Mouse (Mus musculus): ENCODE data around the gene Pmvk. TPM values are rescaled to one million over a fixed set of nuclear protein-coding genes. Genes with fewer than 3 reads are reported as not detected.

Pmvk gene
- polyA plus RNA-seq, 1 experiment from 2014 or later, result 75.3 TPM

- Histone ChIP-seq H3K27me3 (ENCODE audit: poor library complexity, severe bottlenecking) (no peaks in the 10 kb centered on the region), H3K9me3 (peaks cover 4% of the 10 kb centered on the region; the same call in 1 of the 2 replicates), H3K4me3 (no peak overlapping the region), H3K27ac (no peak overlapping the region), H3K36me3 (replicated peaks) (no peaks in the 10 kb centered on the region), H3K4me1 (peaks cover 9% of the 10 kb centered on the region)
- DNase-seq (ENCODE audit: extremely low spot score, low spot score), result no peak
- 54% methylated on average over 8 of the region's 8 CpGs for WGBS
Observed at GRCm38 (mm10) chr3:89492701-89493151, 38.4 kb downstream of the Pmvk start.

GRCm38 (mm10) chr3:89494630-89495029 is 40.3 kb downstream of the Pmvk start:
- no peaks in the 10 kb centered on the region for H3K27me3 ChIP-seq (ENCODE audit: poor library complexity, severe bottlenecking)
- H3K9me3 ChIP-seq, result peaks cover 4% of the 10 kb centered on the region; the same call in 1 of the 2 replicates
- H3K36me3 ChIP-seq (replicated peaks), result no peaks in the 10 kb centered on the region
- no peak overlapping the region for H3K4me3 ChIP-seq
- H3K4me1 ChIP-seq, result peaks cover 12% of the 10 kb centered on the region
- no peak for DNase-seq (ENCODE audit: extremely low spot score, low spot score)
- H3K27ac ChIP-seq, result no peak overlapping the region
- WGBS, result 88% methylated on average over 5 of the region's 5 CpGs

- DNase-seq (ENCODE audit: extremely low spot score, low spot score), result no peak
- Histone ChIP-seq H3K4me3 (no peak overlapping the region), H3K27me3 (ENCODE audit: poor library complexity, severe bottlenecking) (no peaks in the 10 kb centered on the region), H3K4me1 (peaks cover 11% of the 10 kb centered on the region), H3K27ac (no peak overlapping the region), H3K9me3 (peaks cover 4% of the 10 kb centered on the region; the same call in 1 of the 2 replicates), H3K36me3 (replicated peaks) (no peaks in the 10 kb centered on the region)
- 72% methylated on average over 3 of the region's 3 CpGs for WGBS
Observed at GRCm38 (mm10) chr3:89496366-89496765, 42.0 kb downstream of the Pmvk start.

DNA sequence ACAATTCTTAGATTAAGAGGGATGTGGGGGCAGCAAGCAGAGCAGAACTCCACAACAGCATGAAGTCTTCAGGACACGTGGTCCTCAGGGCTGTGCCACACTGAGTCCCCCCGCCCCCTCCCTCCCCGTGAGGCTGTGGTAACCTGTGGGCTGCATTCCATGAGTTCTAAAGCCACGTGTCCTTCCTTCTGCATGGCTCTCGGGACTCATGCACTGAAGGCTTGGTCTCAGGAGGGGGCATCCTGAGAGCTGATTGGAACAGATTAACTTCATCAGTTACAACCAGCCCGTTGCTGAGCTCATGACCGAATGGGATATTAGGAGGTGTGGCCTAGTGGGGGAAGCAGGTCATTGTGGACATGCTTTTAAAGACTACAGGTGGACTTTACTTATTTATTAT is 45.4 kb downstream of the Pmvk start:
- no peak for DNase-seq (ENCODE audit: extremely low spot score, low spot score)
- Histone ChIP-seq H3K27ac (no peak overlapping the region), H3K4me1 (peaks cover 8% of the 10 kb centered on the region), H3K4me3 (no peak overlapping the region), H3K27me3 (ENCODE audit: poor library complexity, severe bottlenecking) (no peaks in the 10 kb centered on the region), H3K36me3 (replicated peaks) (no peaks in the 10 kb centered on the region), H3K9me3 (peaks cover 1% of the 10 kb centered on the region; the same call in 1 of the 2 replicates)
- WGBS, result 56% methylated on average over 7 of the region's 7 CpGs

GRCm38 (mm10) chr3:89501486-89501885 is 47.1 kb downstream of the Pmvk start:
- H3K27me3 ChIP-seq (ENCODE audit: poor library complexity, severe bottlenecking), result 0 out of 2 replicates have a peak, but pooled peaks cover 2% of the 10 kb centered on the region
- H3K36me3 ChIP-seq (replicated peaks), result no peaks in the 10 kb centered on the region
- no peaks in the 10 kb centered on the region for H3K9me3 ChIP-seq
- H3K27ac ChIP-seq, result no peak overlapping the region
- no peak for DNase-seq (ENCODE audit: extremely low spot score, low spot score)
- H3K4me3 ChIP-seq, result no peak overlapping the region
- peaks cover 9% of the 10 kb centered on the region for H3K4me1 ChIP-seq

DNA sequence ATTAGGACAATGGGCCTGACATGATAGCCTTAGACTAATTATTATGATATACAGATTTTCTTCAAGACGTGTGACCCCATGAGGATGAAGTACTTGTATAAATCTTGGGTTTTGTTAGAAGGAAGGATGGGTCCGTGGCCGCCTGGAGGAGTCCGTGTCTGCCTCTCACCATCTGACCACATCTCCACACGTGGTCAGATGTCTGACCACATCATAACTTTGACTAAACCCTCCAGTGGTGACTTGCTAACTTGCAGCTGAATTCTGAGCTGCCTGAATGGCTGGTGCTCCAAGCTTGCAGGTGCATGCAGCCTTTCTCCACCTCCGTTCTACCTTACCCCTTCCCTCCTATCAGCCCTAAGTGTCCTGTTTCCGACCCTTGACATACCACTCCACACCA is 48.2 kb downstream of the Pmvk start:
- Histone ChIP-seq H3K27me3 (ENCODE audit: poor library complexity, severe bottlenecking) (peaks cover 6% of the 10 kb centered on the region; the same call in 1 of the 2 replicates), H3K4me1 (peaks cover 20% of the 10 kb centered on the region), H3K9me3 (no peaks in the 10 kb centered on the region), H3K27ac (no peak overlapping the region), H3K4me3 (no peak overlapping the region), H3K36me3 (replicated peaks) (no peaks in the 10 kb centered on the region)
- WGBS, result 79% methylated on average over 7 of the region's 7 CpGs
- no peak for DNase-seq (ENCODE audit: extremely low spot score, low spot score)

- H3K4me1 ChIP-seq, result peaks cover 54% of the 10 kb centered on the region
- no peaks in the 10 kb centered on the region for H3K9me3 ChIP-seq
- no peak overlapping the region for H3K27ac ChIP-seq
- H3K27me3 ChIP-seq (ENCODE audit: poor library complexity, severe bottlenecking), result peaks cover 38% of the 10 kb centered on the region
- no peak overlapping the region for H3K4me3 ChIP-seq
- no peaks in the 10 kb centered on the region for H3K36me3 ChIP-seq (replicated peaks)
- DNase-seq (ENCODE audit: extremely low spot score, low spot score), result no peak
- 26% methylated on average over 9 of the region's 9 CpGs for WGBS
Observed at GRCm38 (mm10) chr3:89508041-89508440, 53.7 kb downstream of the Pmvk start.

- Histone ChIP-seq H3K27ac (peak overlapping the region; percentile 59), H3K36me3 (replicated peaks) (no peaks in the 10 kb centered on the region), H3K9me3 (no peaks in the 10 kb centered on the region), H3K4me1 (peaks cover 50% of the 10 kb centered on the region), H3K27me3 (ENCODE audit: poor library complexity, severe bottlenecking) (peaks cover 38% of the 10 kb centered on the region), H3K4me3 (peak overlapping the region; percentile 37)
- 21% methylated on average over 4 of the region's 4 CpGs for WGBS
- peak; percentile 51 for DNase-seq (ENCODE audit: extremely low spot score, low spot score)
Observed at GRCm38 (mm10) chr3:89510979-89511378, 56.6 kb downstream of the Pmvk start.

DNA sequence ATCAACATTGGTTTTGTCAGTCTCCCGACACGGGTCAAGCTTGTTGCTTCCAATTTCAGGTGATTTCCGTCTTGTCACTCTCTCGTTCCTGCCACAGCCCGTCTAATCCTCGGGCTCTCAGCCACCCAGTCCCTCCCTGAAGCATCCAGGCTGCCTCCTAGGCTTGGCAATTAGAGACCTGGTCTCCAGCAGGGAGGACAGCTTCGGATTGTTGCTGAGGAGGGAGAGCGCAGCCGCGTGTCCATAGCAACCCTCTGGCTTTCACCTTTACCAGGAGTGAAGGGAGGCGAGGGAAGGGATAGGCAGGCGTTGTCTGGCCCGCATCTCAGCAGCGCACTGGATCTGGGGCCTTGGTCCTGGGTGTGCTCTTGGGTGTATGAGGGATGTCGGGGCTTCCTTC is 57.1 kb downstream of the Pmvk start:
- H3K4me1 ChIP-seq, result peaks cover 49% of the 10 kb centered on the region
- no peaks in the 10 kb centered on the region for H3K36me3 ChIP-seq (replicated peaks)
- peaks cover 37% of the 10 kb centered on the region for H3K27me3 ChIP-seq (ENCODE audit: poor library complexity, severe bottlenecking)
- H3K9me3 ChIP-seq, result peaks cover 4% of the 10 kb centered on the region; the same call in 1 of the 2 replicates
- 10% methylated on average over 15 of the region's 15 CpGs for WGBS
- H3K27ac ChIP-seq, result peak overlapping the region; percentile 59
- peak; percentile 38 for DNase-seq (ENCODE audit: extremely low spot score, low spot score)
- peak overlapping the region; percentile 37 for H3K4me3 ChIP-seq

DNA sequence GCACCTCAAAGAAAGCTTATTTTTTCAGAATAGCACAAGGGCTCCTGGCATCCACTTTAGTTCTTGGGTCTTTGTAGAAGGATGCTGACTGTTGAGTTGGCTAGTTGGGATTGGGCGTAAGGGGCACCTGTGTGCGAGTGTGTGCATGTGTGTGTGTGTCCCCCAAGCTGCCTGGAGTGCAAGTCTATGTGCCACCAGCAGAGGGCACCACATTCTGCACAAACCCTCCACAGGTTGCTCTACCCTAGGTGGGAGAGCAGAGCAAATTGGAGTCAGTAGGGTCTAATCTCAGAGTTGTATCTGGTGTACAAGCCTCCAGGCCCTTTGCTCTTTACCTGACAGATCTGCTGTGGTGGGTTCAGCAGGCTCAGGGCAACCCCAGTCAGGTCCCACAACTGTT is 57.9 kb downstream of the Pmvk start:
- Histone ChIP-seq H3K36me3 (replicated peaks) (no peaks in the 10 kb centered on the region), H3K4me1 (peaks cover 40% of the 10 kb centered on the region), H3K27ac (no peak overlapping the region), H3K27me3 (ENCODE audit: poor library complexity, severe bottlenecking) (peaks cover 32% of the 10 kb centered on the region), H3K9me3 (peaks cover 12% of the 10 kb centered on the region; the same call in 1 of the 2 replicates), H3K4me3 (no peak overlapping the region)
- peak; percentile 28 for DNase-seq (ENCODE audit: extremely low spot score, low spot score)
- 93% methylated on average over 2 of the region's 2 CpGs for WGBS

- peaks cover 38% of the 10 kb centered on the region for H3K27me3 ChIP-seq (ENCODE audit: poor library complexity, severe bottlenecking)
- no peak overlapping the region for H3K27ac ChIP-seq
- DNase-seq (ENCODE audit: extremely low spot score, low spot score), result no peak
- peaks cover 26% of the 10 kb centered on the region for H3K4me1 ChIP-seq
- peaks cover 14% of the 10 kb centered on the region; the same call in 1 of the 2 replicates for H3K9me3 ChIP-seq
- WGBS, result 77% methylated on average over 11 of the region's 11 CpGs
- no peaks in the 10 kb centered on the region for H3K36me3 ChIP-seq (replicated peaks)
- H3K4me3 ChIP-seq, result no peak overlapping the region
Observed at GRCm38 (mm10) chr3:89515444-89515843, 61.1 kb downstream of the Pmvk start.

DNA sequence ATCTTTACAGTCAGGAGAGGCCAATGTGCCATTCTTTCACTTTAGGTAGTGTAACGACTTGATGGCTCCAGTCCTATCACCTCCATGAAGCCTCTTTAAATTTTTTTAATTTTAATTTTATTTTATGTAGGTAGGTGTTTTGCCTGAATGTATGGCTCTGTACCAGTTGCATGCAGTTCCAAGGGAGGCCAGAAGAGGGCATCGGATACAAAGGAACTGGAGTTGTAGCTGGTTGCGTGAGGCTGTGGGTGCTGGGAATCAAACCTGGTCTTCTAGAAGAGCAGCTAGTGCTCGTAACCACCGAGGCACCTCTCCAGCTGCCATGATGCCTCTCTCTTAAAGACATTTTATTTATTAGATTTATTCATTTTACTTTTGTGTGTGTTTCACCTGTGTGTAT is 62.0 kb downstream of the Pmvk start:
- H3K4me3 ChIP-seq, result no peak overlapping the region
- DNase-seq (ENCODE audit: extremely low spot score, low spot score), result no peak
- 89% methylated on average over 5 of the region's 5 CpGs for WGBS
- H3K27ac ChIP-seq, result no peak overlapping the region
- H3K4me1 ChIP-seq, result peaks cover 26% of the 10 kb centered on the region
- peaks cover 14% of the 10 kb centered on the region; the same call in 1 of the 2 replicates for H3K9me3 ChIP-seq
- H3K36me3 ChIP-seq (replicated peaks), result no peaks in the 10 kb centered on the region
- H3K27me3 ChIP-seq (ENCODE audit: poor library complexity, severe bottlenecking), result peaks cover 38% of the 10 kb centered on the region
